Mouse (Mus musculus) cerebellum, adult 8-10 months (tissue): ENCODE data around the gene Krt36.

Experiments
- DNase-seq: peaks from one replicate; pipeline ENCODE4 v3.0.0; 2022

Krt36 gene

GRCm38 (mm10) chr11:100105576-100106122 lies at the start of gene Krt36:
Krt36 (minus strand) TSS chr11:100105626.
- no peak for DNase-seq

- DNase-seq, result no peak
Measured at GRCm38 (mm10) chr11:100148615-100149330, 43.3 kb upstream of the Krt36 start, which contains the start of gene Krt19. Krt19 (minus strand) TSS chr11:100148665.

- DNase-seq, result no peak
Measured at GRCm38 (mm10) chr11:100147566-100148353, 42.3 kb upstream of the Krt36 start.

- no peak for DNase-seq
Measured at GRCm38 (mm10) chr11:100145858-100146560, 40.6 kb upstream of the Krt36 start.

GRCm38 (mm10) chr11:100145104-100145503 lies 39.7 kb upstream of the Krt36 start:
- DNase-seq, result no peak

- no peak for DNase-seq
Measured at GRCm38 (mm10) chr11:100140966-100141365, 35.5 kb upstream of the Krt36 start.

- no peak for DNase-seq
Measured at GRCm38 (mm10) chr11:100139391-100139790, 34.0 kb upstream of the Krt36 start.

GRCm38 (mm10) chr11:100138809-100139208 lies 33.4 kb upstream of the Krt36 start:
- DNase-seq, result no peak

- DNase-seq, result no peak
Measured at GRCm38 (mm10) chr11:100137693-100138092, 32.3 kb upstream of the Krt36 start.

GRCm38 (mm10) chr11:100136559-100136958 lies 31.1 kb upstream of the Krt36 start:
- no peak for DNase-seq

- no peak for DNase-seq
Measured at GRCm38 (mm10) chr11:100135731-100136130, 30.3 kb upstream of the Krt36 start, which contains the start of gene Krt15. Krt15 (minus strand) TSS chr11:100135928.

GRCm38 (mm10) chr11:100124901-100125300 lies 19.5 kb upstream of the Krt36 start:
- DNase-seq, result no peak

GRCm38 (mm10) chr11:100121466-100121865 lies 16.0 kb upstream of the Krt36 start, which contains the start of gene Krt13:
Krt13 (minus strand) TSS chr11:100121566.
- DNase-seq, result no peak

- DNase-seq, result no peak
Measured at GRCm38 (mm10) chr11:100120331-100120730, 14.9 kb upstream of the Krt36 start.

GRCm38 (mm10) chr11:100113742-100114029 lies 8.3 kb upstream of the Krt36 start:
- DNase-seq, result no peak

- no peak for DNase-seq
Measured at GRCm38 (mm10) chr11:100112935-100113741, 7.7 kb upstream of the Krt36 start.

- no peak for DNase-seq
Measured at GRCm38 (mm10) chr11:100102693-100103429, 2.6 kb downstream of the Krt36 start.

- no peak for DNase-seq
Measured at GRCm38 (mm10) chr11:100100391-100100790, 5.0 kb downstream of the Krt36 start.

GRCm38 (mm10) chr11:100097819-100098218 lies 7.6 kb downstream of the Krt36 start:
- no peak for DNase-seq

- no peak for DNase-seq
Measured at GRCm38 (mm10) chr11:100096141-100096540, 9.3 kb downstream of the Krt36 start, which contains the start of gene Krt35. Krt35 (minus strand) TSS chr11:100096241.

GRCm38 (mm10) chr11:100088378-100089025 lies 16.9 kb downstream of the Krt36 start:
- DNase-seq, result no peak
